Mouse (Mus musculus) midbrain, embryonic 11.5 days (tissue): Measurements from ENCODE around the gene Pex16. TPM values are rescaled to one million over a fixed set of nuclear protein-coding genes. Genes with fewer than 3 reads are reported as not detected.

Source experiments
- ATAC-seq: fragments of 200-750 bp; cut with Nextera tagmentation; 2 replicates; pipeline ENCODE4 v1.8.0; 2017; ENCODE audit warnings: moderate TSS enrichment, moderate library complexity; ENCODE audit not compliant: low FRiP score
- DNase-seq: peaks from one replicate; pipeline ENCODE4 v3.0.0; 2015; ENCODE audit warnings: low spot score; ENCODE audit errors: missing footprints
- H3K27ac ChIP-seq: fragments of 300-500 bp; sonication (generic); 2 replicates; pipeline ENCODE4 v1.5.1; 2014; ENCODE audit warnings: low read depth, low read length
- H3K27me3 ChIP-seq: fragments of 300-500 bp; sonication (generic); 2 replicates; pipeline ENCODE4 v1.6.1; 2014; ENCODE audit warnings: mild to moderate bottlenecking, low read length, moderate library complexity, mixed read lengths; ENCODE audit not compliant: control insufficient read depth, insufficient read depth
- H3K36me3 ChIP-seq: fragments of 300-500 bp; sonication (generic); 2 replicates; pipeline ENCODE4 v1.6.1; 2014; ENCODE audit warnings: mild to moderate bottlenecking, low read length, moderate library complexity, mixed read lengths; ENCODE audit not compliant: control insufficient read depth, insufficient read depth
- H3K4me1 ChIP-seq: fragments of 300-500 bp; sonication (generic); 2 replicates; pipeline ENCODE4 v1.6.1; 2014; ENCODE audit warnings: low read length; ENCODE audit not compliant: control insufficient read depth, insufficient read depth
- H3K4me2 ChIP-seq: fragments of 300-500 bp; sonication (generic); 2 replicates; pipeline ENCODE4 v1.6.1; 2014; ENCODE audit warnings: mild to moderate bottlenecking, moderate library complexity
- H3K4me3 ChIP-seq: fragments of 300-500 bp; sonication (generic); 2 replicates; pipeline ENCODE4 v1.5.1; 2014; ENCODE audit warnings: low read depth, low read length
- H3K9ac ChIP-seq: fragments of 300-500 bp; sonication (generic); 2 replicates; pipeline ENCODE4 v1.6.1; 2014; ENCODE audit warnings: low read length
- H3K9me3 ChIP-seq: fragments of 300-500 bp; sonication (generic); 2 replicates; pipeline ENCODE4 v1.6.1; 2016; ENCODE audit warnings: low read length; ENCODE audit not compliant: control insufficient read depth
- WGBS: fragments of 180-500 bp; shearing (Covaris S2); extraction: QIAGEN DNeasy Blood & Tissue Kit; methylation state at CpG from one replicate; pipeline ENCODE4 v1.1.7; 2014; 5-methylcytosine and 5-hydroxymethylcytosine counted together
- polyA plus RNA-seq: library from polyadenylated mRNA; unstranded; fragments of >200 nt; fragmentation: Nextera tagmentation; extraction: Ambion mirVana; gene quantifications from 2 replicates; pipeline ENCODE4 v1.2.1, GENCODE M21; 2014

Pex16 gene
- polyA plus RNA-seq, 1 experiment from 2014 or later = 20.0 TPM

- Histone ChIP-seq H3K27ac (no peak overlapping the region), H3K9ac (peak overlapping the region; percentile 93), H3K4me3 (peak overlapping the region; percentile 75), H3K4me1 (peaks cover 21% of the 10 kb centered on the region), H3K4me2 (peak overlapping the region; percentile 97), H3K27me3 (no peaks in the 10 kb centered on the region), H3K9me3 (no peaks in the 10 kb centered on the region), H3K36me3 (no peaks in the 10 kb centered on the region)
- peak; percentile 89 for DNase-seq
- WGBS = 2% methylated on average over 22 of the region's 22 CpGs
- ATAC-seq = peak; percentile 17
These were observed 26.2 kb downstream of the Pex16 start for GRCm38 (mm10) chr2:92400682-92401081.

GRCm38 (mm10) chr2:92401091-92401561 lies 26.6 kb downstream of the Pex16 start, which contains the start of gene Mapk8ip1:
Gene Mapk8ip1 (minus strand): TSS chr2:92401263.
- peak within 1 kb of the TSS; percentile 75 for H3K4me3 ChIP-seq
- H3K27ac ChIP-seq = no peak within 1 kb of the TSS; the same call in 1 of the 2 replicates
- ATAC-seq (peak; percentile 72), DNase-seq (peak; percentile 94)
- peak within 1 kb of the TSS; percentile 97 for H3K4me2 ChIP-seq
- H3K27me3 ChIP-seq = no peaks in the 10 kb centered on the region
- peak within 1 kb of the TSS; percentile 93 for H3K9ac ChIP-seq
- H3K9me3 ChIP-seq = no peaks in the 10 kb centered on the region
- H3K36me3 ChIP-seq = no peaks in the 10 kb centered on the region
- H3K4me1 ChIP-seq = peaks cover 22% of the 10 kb centered on the region
- 1% methylated on average over 34 of the region's 59 CpGs for WGBS

- WGBS = 79% methylated on average over 4 of the region's 4 CpGs
- H3K27me3 ChIP-seq = no peaks in the 10 kb centered on the region
- ATAC-seq = no peak
- no peaks in the 10 kb centered on the region for H3K9me3 ChIP-seq
- no peak overlapping the region for H3K9ac ChIP-seq
- H3K36me3 ChIP-seq = no peaks in the 10 kb centered on the region
- no peak overlapping the region for H3K27ac ChIP-seq
- no peak for DNase-seq
- peaks cover 17% of the 10 kb centered on the region; the same call in 1 of the 2 replicates for H3K4me1 ChIP-seq
- no peak overlapping the region for H3K4me3 ChIP-seq
- no peak overlapping the region for H3K4me2 ChIP-seq
These were observed 28.3 kb downstream of the Pex16 start for GRCm38 (mm10) chr2:92402591-92403326.

- H3K4me2 ChIP-seq = no peak overlapping the region
- no peaks in the 10 kb centered on the region for H3K27me3 ChIP-seq
- WGBS = 92% methylated on average over 5 of the region's 5 CpGs
- peaks cover 1% of the 10 kb centered on the region; the same call in 1 of the 2 replicates for H3K36me3 ChIP-seq
- no peak for DNase-seq
- H3K9me3 ChIP-seq = no peaks in the 10 kb centered on the region
- no peak for ATAC-seq
- no peak overlapping the region for H3K4me3 ChIP-seq
- peaks cover 11% of the 10 kb centered on the region for H3K4me1 ChIP-seq
- no peak overlapping the region for H3K27ac ChIP-seq
- H3K9ac ChIP-seq = no peak overlapping the region
These were observed 29.4 kb downstream of the Pex16 start for GRCm38 (mm10) chr2:92403776-92404319.

GRCm38 (mm10) chr2:92404737-92405136 lies 30.3 kb downstream of the Pex16 start:
- H3K4me3 ChIP-seq = no peak overlapping the region
- no peaks in the 10 kb centered on the region for H3K9me3 ChIP-seq
- no peak overlapping the region for H3K4me2 ChIP-seq
- ATAC-seq (no peak), DNase-seq (no peak)
- WGBS = 86% methylated on average over 6 of the region's 6 CpGs
- H3K9ac ChIP-seq = no peak overlapping the region
- H3K27ac ChIP-seq = no peak overlapping the region
- peaks cover 4% of the 10 kb centered on the region; the same call in 1 of the 2 replicates for H3K36me3 ChIP-seq
- no peaks in the 10 kb centered on the region for H3K27me3 ChIP-seq
- H3K4me1 ChIP-seq = peaks cover 9% of the 10 kb centered on the region

GRCm38 (mm10) chr2:92405687-92406086 lies 31.2 kb downstream of the Pex16 start:
- WGBS = 86% methylated on average over 7 of the region's 7 CpGs
- H3K9ac ChIP-seq = peak overlapping the region; percentile 12
- no peaks in the 10 kb centered on the region for H3K9me3 ChIP-seq
- H3K4me1 ChIP-seq = peaks cover 6% of the 10 kb centered on the region
- H3K4me2 ChIP-seq = no peak overlapping the region
- H3K27me3 ChIP-seq = no peaks in the 10 kb centered on the region
- DNase-seq (no peak), ATAC-seq (no peak)
- H3K4me3 ChIP-seq = no peak overlapping the region
- peaks cover 10% of the 10 kb centered on the region for H3K36me3 ChIP-seq
- 0 out of 2 replicates have a peak overlapping the region, but pooled peaks have one; percentile 9 for H3K27ac ChIP-seq

- Histone ChIP-seq H3K9me3 (no peaks in the 10 kb centered on the region), H3K27ac (no peak overlapping the region), H3K4me2 (no peak overlapping the region), H3K27me3 (no peaks in the 10 kb centered on the region), H3K36me3 (peaks cover 28% of the 10 kb centered on the region), H3K9ac (no peak overlapping the region), H3K4me1 (peaks cover 3% of the 10 kb centered on the region), H3K4me3 (no peak overlapping the region)
- ATAC-seq (no peak), DNase-seq (no peak)
- WGBS = 93% methylated on average over 18 of the region's 18 CpGs
These were observed 34.0 kb downstream of the Pex16 start for GRCm38 (mm10) chr2:92408309-92409045.

- Histone ChIP-seq H3K4me3 (no peak overlapping the region), H3K27ac (no peak overlapping the region), H3K9ac (no peak overlapping the region), H3K4me2 (no peak overlapping the region), H3K27me3 (no peaks in the 10 kb centered on the region), H3K36me3 (peaks cover 30% of the 10 kb centered on the region), H3K4me1 (no peaks in the 10 kb centered on the region; the same call in 1 of the 2 replicates), H3K9me3 (no peaks in the 10 kb centered on the region)
- DNase-seq (no peak), ATAC-seq (no peak)
- 91% methylated on average over 10 of the region's 10 CpGs for WGBS
These were observed 37.2 kb downstream of the Pex16 start for GRCm38 (mm10) chr2:92411705-92412104.
